Mouse (Mus musculus) CH12.LX (cell line): Measurements from ENCODE around the gene Qrich1. TPM values are rescaled to one million over a fixed set of nuclear protein-coding genes. Genes with fewer than 3 reads are reported as not detected.

Experiments used
- DNase-seq: peaks from one replicate; pipeline ENCODE4 v3.0.0-alpha.2; 2013; ENCODE audit errors: extremely low read depth
- H3K27ac ChIP-seq: 2 replicates; pipeline ENCODE4 v1.5.1; 2012; ENCODE audit warnings: low read depth, mild to moderate bottlenecking, control low read depth, moderate library complexity; ENCODE audit not compliant: insufficient read depth
- H3K27me3 ChIP-seq: replicated peaks from 2 replicates; pipeline ENCODE3; 2012; ENCODE audit warnings: inconsistent platforms
- H3K36me3 ChIP-seq, 2 experiments: replicated peaks in 1 of 2; 2 replicates each; pipeline versions ENCODE3 to v1.6.1; 2012; ENCODE audit warnings: inconsistent platforms in 1 of 2, low read length in 1 of 2, mild to moderate bottlenecking in 1 of 2, mixed read lengths in 1 of 2, moderate library complexity in 1 of 2; ENCODE audit not compliant: control insufficient read depth in 1 of 2, insufficient read depth in 1 of 2
- H3K4me1 ChIP-seq, 2 experiments: 2 replicates each; pipeline ENCODE4 v1.6.1; 2012; ENCODE audit warnings: inconsistent platforms in 1 of 2, moderate library complexity in 1 of 2; ENCODE audit not compliant: insufficient read depth in 2 of 2, control insufficient read depth in 1 of 2
- H3K4me2 ChIP-seq: 2 replicates; pipeline ENCODE4 v1.6.1; 2012; ENCODE audit warnings: low read depth, mild to moderate bottlenecking, control low read depth; ENCODE audit not compliant: poor library complexity, insufficient read depth, severe bottlenecking
- H3K4me3 ChIP-seq, 3 experiments: fragments of 150-350 bp in 1 of 3; sonication (generic) in 1 of 3; replicated peaks in 1 of 3; 2 replicates each; pipeline versions ENCODE3 to v1.5.1; 2011 to 2012; ENCODE audit warnings: low read depth in 2 of 3, low read length in 2 of 3, mild to moderate bottlenecking in 2 of 3, moderate library complexity in 2 of 3, control low read depth in 1 of 3, improper control_type of control experiment in 1 of 3, inconsistent platforms in 1 of 3, mixed read lengths in 1 of 3; ENCODE audit not compliant: poor library complexity in 1 of 3
- H3K79me2 ChIP-seq: replicated peaks from 2 replicates; pipeline ENCODE4 v1.6.1; 2012; ENCODE audit warnings: mild to moderate bottlenecking, moderate library complexity; ENCODE audit not compliant: control insufficient read depth, poor library complexity, insufficient read depth, severe bottlenecking; ENCODE audit errors: extremely low read depth
- H3K9ac ChIP-seq: 2 replicates; pipeline ENCODE4 v1.6.1; 2012; ENCODE audit warnings: low read depth, mild to moderate bottlenecking, control low read depth, moderate library complexity; ENCODE audit not compliant: insufficient read depth
- H3K9me3 ChIP-seq: replicated peaks from 2 replicates; pipeline ENCODE3; 2012; ENCODE audit warnings: low read length, inconsistent platforms, mixed read lengths
- BHLHE40 ChIP-seq: IDR thresholded peaks from 2 replicates; pipeline ENCODE4 v1.6.1; 2011; ENCODE audit warnings: mild to moderate bottlenecking, low read depth, low read length, improper control_type of control experiment
- CHD2 ChIP-seq: IDR thresholded peaks from 2 replicates; pipeline ENCODE4 v1.6.1; 2011; ENCODE audit warnings: low read length, improper control_type of control experiment
- ETS1 ChIP-seq: conservative IDR thresholded peaks from 2 replicates; pipeline ENCODE4 v1.6.1; 2012; ENCODE audit warnings: low read depth, mild to moderate bottlenecking, inconsistent platforms, low read length, improper control_type of control experiment, moderate library complexity
- HCFC1 ChIP-seq: IDR thresholded peaks from 2 replicates; pipeline ENCODE4 v1.6.1; 2012; ENCODE audit warnings: low read depth, mild to moderate bottlenecking, inconsistent platforms, low read length, improper control_type of control experiment
- MAX ChIP-seq: IDR thresholded peaks from 2 replicates; pipeline ENCODE4 v1.6.1; 2011; ENCODE audit warnings: low read length, improper control_type of control experiment
- MAZ ChIP-seq: IDR thresholded peaks from 2 replicates; pipeline ENCODE4 v1.6.1; 2012; ENCODE audit warnings: low read depth, mild to moderate bottlenecking, inconsistent platforms, low read length, improper control_type of control experiment, moderate library complexity
- MXI1 ChIP-seq: IDR thresholded peaks from 2 replicates; pipeline ENCODE4 v1.6.1; 2011; ENCODE audit warnings: mild to moderate bottlenecking, low read depth, low read length, improper control_type of control experiment
- NELFE ChIP-seq: IDR thresholded peaks from 2 replicates; pipeline ENCODE4 v1.6.1; 2011; ENCODE audit warnings: low read depth, low read length, improper control_type of control experiment
- NRF1 ChIP-seq: IDR thresholded peaks from 2 replicates; pipeline ENCODE4 v1.6.1; 2014; ENCODE audit warnings: low read depth, mild to moderate bottlenecking, inconsistent platforms, low read length, improper control_type of control experiment, moderate library complexity
- POLR2A ChIP-seq: IDR thresholded peaks from 2 replicates; pipeline ENCODE4 v1.6.1; 2011; ENCODE audit warnings: low read depth, mild to moderate bottlenecking, improper control_type of control experiment, low read length
- POLR2AphosphoS2 ChIP-seq: IDR thresholded peaks from 2 replicates; pipeline ENCODE4 v1.6.1; 2011; ENCODE audit warnings: low read depth, low read length, improper control_type of control experiment
- SIN3A ChIP-seq: IDR thresholded peaks from 2 replicates; pipeline ENCODE4 v1.6.1; 2012; ENCODE audit warnings: low read length, improper control_type of control experiment, inconsistent platforms
- TCF12 ChIP-seq: IDR thresholded peaks from 2 replicates; pipeline ENCODE4 v1.6.1; 2014; ENCODE audit warnings: low read depth, mild to moderate bottlenecking, inconsistent platforms, low read length, improper control_type of control experiment
- UBTF ChIP-seq: IDR thresholded peaks from 2 replicates; pipeline ENCODE4 v1.6.1; 2012; ENCODE audit warnings: low read depth, mild to moderate bottlenecking, inconsistent platforms, low read length, improper control_type of control experiment, moderate library complexity
- USF2 ChIP-seq: conservative IDR thresholded peaks from 2 replicates; pipeline ENCODE4 v1.6.1; 2011; ENCODE audit warnings: low read depth, low read length, improper control_type of control experiment
- ZMIZ1 ChIP-seq: IDR thresholded peaks from 2 replicates; pipeline ENCODE4 v1.6.1; 2012; ENCODE audit warnings: low read depth, mild to moderate bottlenecking, inconsistent platforms, low read length, improper control_type of control experiment
- ZNF384 ChIP-seq: IDR thresholded peaks from 2 replicates; pipeline ENCODE4 v1.6.1; 2012; ENCODE audit warnings: low read depth, low read length, improper control_type of control experiment, inconsistent platforms
- dilution Hi-C: fragments of 300-500 bp; cut with MboI; formaldehyde crosslinking; loops from 2 replicates; pipeline ENCODE4 v1.14.3; 2020; ENCODE audit warnings: low sequenced_read_pairs; ENCODE audit not compliant: extremely low pct_unique_long_range_greater_than_20kb, extremely low pct_ligation_motif_present
- in situ Hi-C: fragments of 300-500 bp; cut with MboI; formaldehyde crosslinking; loops from 3 replicates; pipeline ENCODE4 v1.14.3; 2019; ENCODE audit warnings: low sequenced_read_pairs, low pct_ligation_motif_present, low pct_unique_long_range_greater_than_20kb, mixed read lengths
- polyA plus RNA-seq: library from polyadenylated mRNA; unstranded; fragments of >175 nt; gene quantifications from 2 replicates; pipeline ENCODE4 v1.2.1, GENCODE M21; 2012; ENCODE audit warnings: low read depth; ENCODE audit not compliant: insufficient read length
- total RNA-seq, 2 experiments: library from RNA; depleted of rRNA; stranded (reverse); fragments of 300-350 nt in 1 of 2; fragments of >200 nt in 1 of 2; gene quantifications; 2 replicates each; pipeline ENCODE4 v1.2.3; 2012 to 2014

The Qrich1 gene
- total and polyA plus RNA-seq, 3 experiments = 72.1 to 117 (median 104) TPM

DNA sequence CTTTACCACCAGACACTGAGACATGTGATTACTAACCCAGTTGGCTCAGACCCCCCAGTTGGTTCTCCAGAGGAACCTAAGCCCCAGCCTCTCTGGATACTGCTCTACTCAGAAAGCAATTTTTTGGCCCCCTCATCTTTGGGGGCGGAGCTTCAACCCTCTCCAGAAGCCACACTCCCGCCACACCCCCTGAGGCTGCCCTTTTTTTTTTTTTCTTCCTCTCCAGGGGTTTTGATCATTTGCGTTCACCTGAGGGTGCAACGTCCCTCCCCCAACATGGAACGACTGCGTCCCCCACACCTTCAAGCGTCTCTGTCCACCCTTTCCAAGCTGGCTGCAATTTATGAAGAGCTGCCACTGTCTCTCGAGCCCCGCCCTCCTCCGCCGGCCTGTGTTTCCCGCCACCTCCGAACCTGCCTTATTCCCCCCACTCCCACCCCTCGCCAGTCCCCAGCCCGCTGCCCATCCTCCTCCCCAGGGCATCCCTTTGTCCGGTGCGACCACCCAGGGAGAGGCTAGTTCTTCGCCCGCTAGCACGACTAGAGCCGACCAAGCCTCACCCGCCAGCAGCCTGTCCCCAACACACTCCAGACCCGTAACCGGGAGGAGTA lies 61.4 kb downstream of the Qrich1 start:
- Histone ChIP-seq H3K4me1 (peaks cover 7 to 37% of the 10 kb centered on the region in 2 experiments; a peak in 3 of 4 replicates), H3K9ac (peak overlapping the region; percentile 69), H3K27ac (0 out of 2 replicates have a peak overlapping the region, but pooled peaks have one; percentile 16), H3K4me3 (peak overlapping the region; percentile 50 to 67 (median 59)), H3K79me2 (no peaks in the 10 kb centered on the region), H3K36me3 (peaks cover 40 to 94% of the 10 kb centered on the region in 2 experiments), H3K27me3 (no peaks in the 10 kb centered on the region), H3K4me2 (peak overlapping the region; percentile 17; the same call in 1 of the 2 replicates), H3K9me3 (no peaks in the 10 kb centered on the region)
- in situ Hi-C loops = no loop called here
- peak; percentile 78 for TF ChIP-seq ZNF384
- TF ChIP-seq SIN3A = no peak
- no peak for TF ChIP-seq HCFC1
- no peak for TF ChIP-seq ETS1
- peak; percentile 16; the same call in 1 of the 2 replicates for TF ChIP-seq MXI1
- TF ChIP-seq TCF12 = no peak
- DNase-seq = peak; percentile 43
- dilution Hi-C loops = no loop called here

DNA sequence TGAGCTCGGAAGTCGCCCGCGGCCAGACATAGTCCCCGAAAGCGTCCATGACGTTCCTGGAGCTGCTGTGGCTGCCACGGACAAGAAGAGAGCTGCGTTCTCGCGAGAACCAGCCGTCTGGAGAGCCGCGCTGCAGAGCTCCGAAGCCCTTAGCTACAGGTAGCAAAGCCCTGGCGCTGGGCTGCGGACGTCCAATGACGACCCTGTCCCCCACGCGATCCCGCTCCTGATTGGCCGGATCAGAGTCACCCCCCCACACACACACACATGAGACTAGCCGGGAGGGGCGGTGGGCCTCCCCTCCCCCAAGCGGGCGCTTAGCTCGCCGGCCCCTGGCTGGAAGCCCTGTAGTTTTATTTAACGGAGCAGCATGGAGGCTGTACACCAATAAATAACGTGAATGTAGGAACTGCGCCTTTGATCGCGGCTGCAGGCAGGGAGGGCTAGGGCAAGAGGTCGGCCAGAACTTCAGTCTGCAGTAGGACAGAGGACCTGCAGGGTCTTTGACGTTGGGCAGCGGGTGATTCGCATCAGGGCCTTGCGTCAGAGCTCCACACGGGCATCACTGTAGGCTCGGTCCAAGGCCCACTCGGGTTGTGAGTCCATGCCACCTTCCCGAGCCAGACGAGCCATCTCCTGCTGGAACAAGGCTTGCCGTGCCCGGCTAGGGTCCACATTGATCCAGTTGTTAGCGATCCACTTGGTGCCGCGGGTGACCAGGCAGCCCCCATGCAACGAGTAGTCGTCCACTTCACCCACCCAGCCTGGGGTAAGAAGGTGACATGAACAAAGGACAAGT lies 62.1 kb downstream of the Qrich1 start, which contains the start of gene Wdr6:
Gene Wdr6, minus strand, starts transcription at position 195 of the 799 bp plus-strand sequence.
- in situ Hi-C loops = no loop called here
- H3K4me3 ChIP-seq = peak within 1 kb of the TSS; percentile 50 to 67 (median 59)
- H3K79me2 ChIP-seq = no peaks in the 10 kb centered on the region
- H3K9me3 ChIP-seq = no peaks in the 10 kb centered on the region
- peak within 1 kb of the TSS; percentile 69 for H3K9ac ChIP-seq
- dilution Hi-C loops = no loop called here
- peaks cover 36 to 94% of the 10 kb centered on the region in 2 experiments for H3K36me3 ChIP-seq
- H3K27ac ChIP-seq = peak within 1 kb of the TSS; percentile 16; the same call in 1 of the 2 replicates
- H3K27me3 ChIP-seq = no peaks in the 10 kb centered on the region
- DNase-seq = peak; percentile 80
- peaks cover 9 to 40% of the 10 kb centered on the region in 2 experiments for H3K4me1 ChIP-seq
- peak within 1 kb of the TSS; percentile 17; the same call in 1 of the 2 replicates for H3K4me2 ChIP-seq
- TF ChIP-seq MAX (no peak), POLR2AphosphoS2 (no peak), POLR2A (peak; percentile 70), NELFE (peak; percentile 31; the same call in 1 of the 2 replicates), SIN3A (peak; percentile 29; the same call in 1 of the 2 replicates), NRF1 (peak; percentile 33; the same call in 1 of the 2 replicates), UBTF (no peak), CHD2 (peak; percentile 99), ZMIZ1 (peak; percentile 33; the same call in 1 of the 2 replicates), MXI1 (peak; percentile 54; the same call in 1 of the 2 replicates), TCF12 (peak; percentile 39; the same call in 1 of the 2 replicates), BHLHE40 (0 out of 2 replicates have a peak, but pooled peaks have one; percentile 23), ETS1 (no peak), USF2 (no peak), MAZ (peak; percentile 71; the same call in 1 of the 2 replicates)
- TF ChIP-seq, all 38 proteins: peak for 10
